Mouse (Mus musculus): Measurements from ENCODE around the gene Ccl2.

Gene Ccl2

GRCm38 (mm10) chr11:82010115-82010514 lies 25.3 kb upstream of the Ccl2 start:
- Histone ChIP-seq H3K4me1 (replicated peaks; ENCODE audit: low read depth, low read length) (no peaks in the 10 kb centered on the region; the same call in 1 of the 2 replicates), H3K27me3 (ENCODE audit: insufficient read depth, low read length) (no peaks in the 10 kb centered on the region), H3K36me3 (ENCODE audit: insufficient read depth, low read length) (no peaks in the 10 kb centered on the region), H3K4me3 (replicated peaks; ENCODE audit: low read length) (no peak overlapping the region), H3K9me3 (ENCODE audit: low read length) (peaks cover 16% of the 10 kb centered on the region)
- TF ChIP-seq POU5F1 (IDR thresholded peaks at IDR 0.05; ENCODE audit: borderline replicate concordance, low read length) = no peak
- TF ChIP-seq CTCF (conservative IDR thresholded peaks at IDR 0.05; ENCODE audit: low read length) = no peak
- TF ChIP-seq NANOG (IDR thresholded peaks at IDR 0.05; ENCODE audit: borderline replicate concordance, low read length) = no peak

GRCm38 (mm10) chr11:82011411-82012193 lies 23.8 kb upstream of the Ccl2 start:
- TF ChIP-seq POU5F1 (IDR thresholded peaks at IDR 0.05; ENCODE audit: borderline replicate concordance, low read length) (no peak), CTCF (conservative IDR thresholded peaks at IDR 0.05; ENCODE audit: low read length) (no peak), NANOG (IDR thresholded peaks at IDR 0.05; ENCODE audit: borderline replicate concordance, low read length) (no peak)

GRCm38 (mm10) chr11:82013756-82014155 lies 21.6 kb upstream of the Ccl2 start:
- no peaks in the 10 kb centered on the region; the same call in 1 of the 2 replicates for H3K4me1 ChIP-seq (replicated peaks; ENCODE audit: low read depth, low read length)
- H3K36me3 ChIP-seq (ENCODE audit: insufficient read depth, low read length) = no peaks in the 10 kb centered on the region
- no peak for TF ChIP-seq NANOG (IDR thresholded peaks at IDR 0.05; ENCODE audit: borderline replicate concordance, low read length)
- no peak for TF ChIP-seq POU5F1 (IDR thresholded peaks at IDR 0.05; ENCODE audit: borderline replicate concordance, low read length)
- no peak for TF ChIP-seq CTCF (conservative IDR thresholded peaks at IDR 0.05; ENCODE audit: low read length)
- H3K27me3 ChIP-seq (ENCODE audit: insufficient read depth, low read length) = no peaks in the 10 kb centered on the region
- H3K4me3 ChIP-seq (replicated peaks; ENCODE audit: low read length) = no peak overlapping the region
- peaks cover 16% of the 10 kb centered on the region for H3K9me3 ChIP-seq (ENCODE audit: low read length)

More at GRCm38 (mm10) chr11:82011411-82012193, 23.8 kb upstream of the Ccl2 start:
- Histone ChIP-seq H3K9me3 (ENCODE audit: low read length) (peaks cover 16% of the 10 kb centered on the region), H3K27me3 (ENCODE audit: insufficient read depth, low read length) (no peaks in the 10 kb centered on the region), H3K4me3 (replicated peaks; ENCODE audit: low read length) (no peak overlapping the region), H3K4me1 (replicated peaks; ENCODE audit: low read depth, low read length) (no peaks in the 10 kb centered on the region; the same call in 1 of the 2 replicates), H3K36me3 (ENCODE audit: insufficient read depth, low read length) (no peaks in the 10 kb centered on the region)

GRCm38 (mm10) chr11:82015066-82015465 lies 20.3 kb upstream of the Ccl2 start:
- Histone ChIP-seq H3K4me1 (replicated peaks; ENCODE audit: low read depth, low read length) (no peaks in the 10 kb centered on the region; the same call in 1 of the 2 replicates), H3K4me3 (replicated peaks; ENCODE audit: low read length) (no peak overlapping the region), H3K27me3 (ENCODE audit: insufficient read depth, low read length) (no peaks in the 10 kb centered on the region), H3K36me3 (ENCODE audit: insufficient read depth, low read length) (no peaks in the 10 kb centered on the region), H3K9me3 (ENCODE audit: low read length) (peaks cover 16% of the 10 kb centered on the region)
- TF ChIP-seq CTCF (conservative IDR thresholded peaks at IDR 0.05; ENCODE audit: low read length) = no peak

GRCm38 (mm10) chr11:82016181-82016780 lies 19.1 kb upstream of the Ccl2 start:
- Histone ChIP-seq H3K36me3 (ENCODE audit: insufficient read depth, low read length) (no peaks in the 10 kb centered on the region), H3K27me3 (ENCODE audit: insufficient read depth, low read length) (no peaks in the 10 kb centered on the region), H3K9me3 (ENCODE audit: low read length) (peaks cover 16% of the 10 kb centered on the region), H3K4me3 (replicated peaks; ENCODE audit: low read length) (no peak overlapping the region), H3K4me1 (replicated peaks; ENCODE audit: low read depth, low read length) (no peaks in the 10 kb centered on the region; the same call in 1 of the 2 replicates)
- TF ChIP-seq POU5F1 (IDR thresholded peaks at IDR 0.05; ENCODE audit: borderline replicate concordance, low read length) = no peak
- no peak for TF ChIP-seq CTCF (conservative IDR thresholded peaks at IDR 0.05; ENCODE audit: low read length)
- TF ChIP-seq NANOG (IDR thresholded peaks at IDR 0.05; ENCODE audit: borderline replicate concordance, low read length) = no peak

- H3K4me1 ChIP-seq (replicated peaks; ENCODE audit: low read depth, low read length) = no peaks in the 10 kb centered on the region
- no peaks in the 10 kb centered on the region for H3K27me3 ChIP-seq (ENCODE audit: insufficient read depth, low read length)
- H3K9me3 ChIP-seq (ENCODE audit: low read length) = no peaks in the 10 kb centered on the region
- no peak overlapping the region for H3K4me3 ChIP-seq (replicated peaks; ENCODE audit: low read length)
- H3K36me3 ChIP-seq (ENCODE audit: insufficient read depth, low read length) = no peaks in the 10 kb centered on the region
- TF ChIP-seq CTCF (conservative IDR thresholded peaks at IDR 0.05; ENCODE audit: low read length) (no peak), POU5F1 (IDR thresholded peaks at IDR 0.05; ENCODE audit: borderline replicate concordance, low read length) (no peak), NANOG (IDR thresholded peaks at IDR 0.05; ENCODE audit: borderline replicate concordance, low read length) (no peak)
These were observed 16.0 kb upstream of the Ccl2 start for GRCm38 (mm10) chr11:82019389-82019788.

GRCm38 (mm10) chr11:82019793-82020192 lies 15.6 kb upstream of the Ccl2 start:
- no peak for TF ChIP-seq CTCF (conservative IDR thresholded peaks at IDR 0.05; ENCODE audit: low read length)
- no peak for TF ChIP-seq NANOG (IDR thresholded peaks at IDR 0.05; ENCODE audit: borderline replicate concordance, low read length)
- TF ChIP-seq POU5F1 (IDR thresholded peaks at IDR 0.05; ENCODE audit: borderline replicate concordance, low read length) = no peak
- Histone ChIP-seq H3K4me1 (replicated peaks; ENCODE audit: low read depth, low read length) (no peaks in the 10 kb centered on the region), H3K36me3 (ENCODE audit: insufficient read depth, low read length) (no peaks in the 10 kb centered on the region), H3K9me3 (ENCODE audit: low read length) (no peaks in the 10 kb centered on the region), H3K27me3 (ENCODE audit: insufficient read depth, low read length) (no peaks in the 10 kb centered on the region), H3K4me3 (replicated peaks; ENCODE audit: low read length) (no peak overlapping the region)

- Histone ChIP-seq H3K9me3 (ENCODE audit: low read length) (no peaks in the 10 kb centered on the region), H3K27me3 (ENCODE audit: insufficient read depth, low read length) (no peaks in the 10 kb centered on the region), H3K4me3 (replicated peaks; ENCODE audit: low read length) (no peak overlapping the region), H3K4me1 (replicated peaks; ENCODE audit: low read depth, low read length) (no peaks in the 10 kb centered on the region), H3K36me3 (ENCODE audit: insufficient read depth, low read length) (no peaks in the 10 kb centered on the region)
- no peak for TF ChIP-seq NANOG (IDR thresholded peaks at IDR 0.05; ENCODE audit: borderline replicate concordance, low read length)
- no peak for TF ChIP-seq POU5F1 (IDR thresholded peaks at IDR 0.05; ENCODE audit: borderline replicate concordance, low read length)
- TF ChIP-seq CTCF (conservative IDR thresholded peaks at IDR 0.05; ENCODE audit: low read length) = no peak
These were observed 14.0 kb upstream of the Ccl2 start for GRCm38 (mm10) chr11:82021406-82021805.
